Mouse (Mus musculus) retina, embryonic 14.5 days (tissue): ENCODE results near the gene Sema7a.

Source experiments
- DNase-seq: peaks from one replicate; pipeline ENCODE4 v3.0.0-alpha.2; 2015; ENCODE audit warnings: low spot score

Sema7a gene

GRCm38 (mm10) chr9:58011027-58011426, 71.1 kb downstream of the Sema7a start:
- DNase-seq, result peak; percentile 26

GRCm38 (mm10) chr9:58011552-58011951, 71.6 kb downstream of the Sema7a start:
- DNase-seq, result no peak
